Mouse (Mus musculus): ENCODE results near the gene Limch1. TPM values are rescaled to one million over a fixed set of nuclear protein-coding genes. Genes with fewer than 3 reads are reported as not detected.

Limch1 gene
- total RNA-seq, 2 experiments from 2014 or later, result 127 to 140 TPM

DNA sequence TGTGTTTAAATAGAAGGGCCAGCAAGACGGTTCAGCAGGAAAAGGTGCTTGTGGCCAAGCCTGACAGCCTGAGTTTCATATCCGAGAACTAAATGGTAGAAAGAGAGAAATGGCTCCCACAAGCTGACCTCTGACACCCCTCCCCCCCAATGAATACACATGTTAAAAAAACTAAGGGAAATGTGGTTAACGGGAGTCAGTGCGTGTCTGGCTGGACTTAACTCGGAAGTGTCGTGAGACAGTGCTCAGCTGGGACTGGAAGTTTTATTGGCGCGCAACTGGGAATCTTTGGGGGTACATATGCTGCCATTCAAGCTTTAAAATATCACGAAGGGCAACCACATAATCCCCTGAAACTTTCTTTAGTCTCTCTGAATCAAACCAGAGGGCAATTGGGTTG lies 23.0 kb upstream of the Limch1 start:
- no peak for DNase-seq (ENCODE audit: low spot score in 2 of 2)
- Histone ChIP-seq H3K4me3 (no peak overlapping the region), H3K27ac (no peak overlapping the region)
- TF ChIP-seq CTCF (conservative IDR thresholded peaks at IDR 0.05), result no peak

DNA sequence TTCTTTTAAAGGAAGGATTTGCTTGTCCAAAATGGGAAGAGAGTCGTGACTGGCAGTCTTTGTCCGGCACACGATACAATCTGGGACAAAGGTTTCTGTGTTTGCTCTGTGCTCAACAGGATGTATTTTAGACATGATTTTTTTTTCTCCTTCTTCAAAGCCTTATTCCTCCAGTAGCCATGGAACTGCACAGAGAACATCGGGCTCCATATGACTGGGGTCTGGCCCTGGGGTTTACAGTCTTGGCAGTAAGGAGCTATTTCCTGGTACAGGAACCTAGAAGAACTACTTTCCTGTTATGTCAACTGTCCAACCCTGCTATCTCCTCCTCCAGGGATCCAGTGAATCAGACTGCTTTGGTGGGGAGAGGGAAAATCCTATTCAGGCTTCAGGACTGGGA lies 22.6 kb upstream of the Limch1 start:
- H3K4me3 ChIP-seq, result no peak overlapping the region
- H3K27ac ChIP-seq, result no peak overlapping the region
- TF ChIP-seq CTCF (conservative IDR thresholded peaks at IDR 0.05), result no peak
- DNase-seq (ENCODE audit: low spot score in 2 of 2), result no peak

DNA sequence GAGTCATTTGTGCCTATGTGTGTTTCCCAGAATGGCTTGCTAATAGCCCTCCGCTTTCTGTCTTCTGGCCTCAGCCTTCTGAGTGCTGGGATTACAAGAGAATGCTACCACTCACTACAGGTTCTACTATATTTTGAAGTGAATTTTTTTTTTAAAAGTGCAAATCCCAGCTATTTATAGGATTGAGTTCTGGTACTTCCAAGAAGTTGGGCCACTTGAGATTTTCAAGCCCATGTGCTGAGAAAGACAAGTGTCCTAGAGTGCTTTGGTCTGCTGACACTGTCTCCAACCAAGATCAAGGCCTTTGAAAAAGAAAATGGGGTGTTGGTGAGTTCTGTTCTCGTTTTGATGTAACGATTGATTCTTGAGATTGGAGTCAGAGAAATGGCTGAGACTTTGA lies 22.0 kb upstream of the Limch1 start:
- no peak for TF ChIP-seq CTCF (conservative IDR thresholded peaks at IDR 0.05)
- DNase-seq (ENCODE audit: low spot score in 2 of 2), result no peak
- no peak overlapping the region for H3K27ac ChIP-seq
- no peak overlapping the region for H3K4me3 ChIP-seq

DNA sequence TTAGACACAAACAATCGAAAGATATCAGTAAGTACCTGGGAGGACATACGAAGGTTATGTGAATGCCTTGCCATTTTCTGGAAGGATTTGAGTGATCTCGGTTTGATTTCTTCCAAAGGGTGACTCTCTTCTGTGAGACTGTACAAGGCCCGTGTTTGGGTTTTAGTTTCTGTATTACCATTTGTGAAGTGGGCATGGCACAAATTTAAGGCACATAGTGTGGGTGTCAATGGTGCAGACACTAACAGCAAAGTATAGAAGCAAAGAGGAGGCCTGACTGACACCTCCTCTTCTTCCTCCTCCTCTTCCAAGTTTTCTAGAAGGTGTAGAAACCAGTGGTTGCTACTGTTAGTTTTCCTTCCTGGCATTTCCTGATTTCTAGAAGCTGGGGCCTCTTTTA lies 16.3 kb upstream of the Limch1 start:
- TF ChIP-seq CTCF (conservative IDR thresholded peaks at IDR 0.05), result no peak
- DNase-seq (ENCODE audit: low spot score in 2 of 2), result no peak
- no peak overlapping the region for H3K27ac ChIP-seq
- no peak overlapping the region for H3K4me3 ChIP-seq

- peak; percentile 56 to 78 for DNase-seq (ENCODE audit: low spot score in 2 of 2)
- peak; percentile 61 for TF ChIP-seq CTCF (conservative IDR thresholded peaks at IDR 0.05)
- peak overlapping the region; percentile 43; the same call in 1 of the 2 replicates for H3K27ac ChIP-seq
- H3K4me3 ChIP-seq, result peak overlapping the region; percentile 12; the same call in 1 of the 2 replicates
Observed at GRCm38 (mm10) chr5:66730621-66731301, 14.9 kb upstream of the Limch1 start.

DNA sequence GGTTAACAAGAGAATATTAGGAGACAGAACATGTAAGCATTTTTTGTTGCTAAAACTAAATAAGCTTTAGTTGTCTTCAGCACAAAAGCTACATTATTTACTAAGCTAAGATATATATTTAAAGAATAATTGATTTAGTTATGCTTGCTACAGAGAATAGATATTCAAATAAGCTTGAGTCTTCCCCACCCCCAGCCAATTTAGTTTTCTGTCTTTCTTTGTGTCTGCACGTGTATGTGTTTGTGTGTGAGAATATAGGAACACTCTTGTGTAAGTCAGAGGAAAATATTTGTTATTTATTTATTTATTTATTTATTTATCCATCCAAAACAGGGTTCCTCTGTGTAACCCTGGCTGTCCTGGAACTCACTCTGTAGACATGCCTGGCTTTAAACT lies 14.3 kb upstream of the Limch1 start:
- Histone ChIP-seq H3K27ac (peak overlapping the region; percentile 43; the same call in 1 of the 2 replicates), H3K4me3 (peak overlapping the region; percentile 12; the same call in 1 of the 2 replicates)
- no peak for DNase-seq (ENCODE audit: low spot score in 2 of 2)
- TF ChIP-seq CTCF (conservative IDR thresholded peaks at IDR 0.05), result no peak

DNA sequence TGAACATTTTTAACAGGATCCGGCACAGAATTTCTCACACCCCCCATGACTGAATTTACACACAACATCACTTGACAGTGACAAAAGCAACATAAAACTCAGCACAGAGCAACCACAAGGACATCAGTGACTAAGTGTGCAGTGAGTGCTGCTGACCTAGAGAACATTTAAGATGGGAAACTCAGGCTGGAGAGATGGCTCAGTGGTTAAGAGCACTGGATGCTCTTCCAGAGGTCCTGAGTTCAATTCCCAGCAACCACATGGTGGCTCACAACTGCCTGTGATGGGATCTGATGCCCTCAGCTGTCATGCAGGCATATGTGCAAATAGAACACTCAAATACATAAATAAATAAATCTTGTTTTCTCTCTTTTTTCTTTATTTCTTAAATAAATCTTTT lies 12.1 kb upstream of the Limch1 start:
- TF ChIP-seq CTCF (conservative IDR thresholded peaks at IDR 0.05), result no peak
- no peak for DNase-seq (ENCODE audit: low spot score in 2 of 2)
- Histone ChIP-seq H3K27ac (no peak overlapping the region), H3K4me3 (no peak overlapping the region)

DNA sequence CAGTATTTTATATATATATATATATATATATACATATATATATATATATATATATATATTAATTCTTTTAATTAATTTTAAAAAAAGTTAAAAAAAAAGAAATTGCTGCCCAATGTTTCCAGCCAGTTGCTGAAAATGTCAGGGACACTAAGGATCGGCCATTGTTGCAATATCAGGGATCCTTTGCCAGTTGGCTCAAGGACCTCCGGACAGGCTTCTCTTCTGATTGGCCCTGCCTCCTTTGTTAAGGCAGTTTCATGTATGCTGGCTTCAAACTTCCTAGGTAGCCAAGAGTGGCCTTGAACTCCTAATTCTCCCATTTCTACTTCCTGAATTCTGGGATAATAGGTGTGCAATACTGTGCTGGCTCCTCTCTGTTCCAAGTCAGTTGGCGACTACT lies 6.3 kb upstream of the Limch1 start:
- DNase-seq (ENCODE audit: low spot score in 2 of 2), result no peak
- TF ChIP-seq CTCF (conservative IDR thresholded peaks at IDR 0.05), result no peak
- Histone ChIP-seq H3K4me3 (no peak overlapping the region), H3K27ac (no peak overlapping the region)

DNA sequence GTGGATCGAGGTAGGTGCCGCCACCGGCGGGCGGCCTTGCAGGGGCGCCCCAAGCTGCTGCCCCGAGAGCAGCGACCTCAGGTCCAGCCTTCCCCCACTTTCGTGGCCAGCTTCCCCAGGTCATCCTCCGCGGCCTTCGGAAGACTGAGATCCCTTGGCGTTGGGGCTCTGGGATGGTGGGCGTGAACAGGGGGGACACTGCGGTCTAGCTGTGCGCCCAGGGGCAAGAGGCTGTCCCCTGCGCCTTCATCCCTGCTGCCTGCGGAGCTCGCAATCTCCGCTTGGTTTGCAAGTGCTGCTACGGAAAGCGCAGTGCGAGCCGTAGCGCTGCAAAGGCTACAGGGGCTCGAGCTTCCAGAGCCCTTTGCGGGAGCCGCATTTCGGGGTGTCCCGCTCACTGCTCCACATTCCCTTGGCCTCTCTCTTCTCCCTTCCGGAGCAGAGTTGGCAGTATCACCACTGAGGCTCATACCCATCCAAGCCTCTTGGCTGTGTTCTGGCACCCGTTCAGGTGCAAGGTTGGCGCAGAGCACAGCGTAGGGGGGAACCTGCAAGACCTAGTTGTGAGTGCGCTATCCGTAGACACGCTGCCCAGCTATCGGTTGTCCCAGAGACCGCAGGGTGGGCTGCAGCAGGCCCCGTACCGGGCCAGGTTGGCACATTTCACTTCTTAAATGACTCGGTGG lies 512 bp downstream of the Limch1 start:
- peak in 1 of 2 experiments; percentile 39 for DNase-seq (ENCODE audit: low spot score in 2 of 2)
- Histone ChIP-seq H3K27ac (peak overlapping the region; percentile 94), H3K4me3 (peak overlapping the region; percentile 94)
- TF ChIP-seq CTCF (conservative IDR thresholded peaks at IDR 0.05), result no peak; the same call in 1 of the 2 replicates

GRCm38 (mm10) chr5:66746761-66747160 lies 1.1 kb downstream of the Limch1 start:
- no peak for TF ChIP-seq CTCF (conservative IDR thresholded peaks at IDR 0.05)
- H3K27ac ChIP-seq, result peak overlapping the region; percentile 94
- DNase-seq (ENCODE audit: low spot score in 2 of 2), result no peak
- H3K4me3 ChIP-seq, result peak overlapping the region; percentile 94

- no peak for TF ChIP-seq CTCF (conservative IDR thresholded peaks at IDR 0.05)
- H3K27ac ChIP-seq, result peak overlapping the region; percentile 94
- DNase-seq (ENCODE audit: low spot score in 2 of 2), result no peak
- H3K4me3 ChIP-seq, result peak overlapping the region; percentile 94
Observed at GRCm38 (mm10) chr5:66747761-66748430, 2.3 kb downstream of the Limch1 start.

DNA sequence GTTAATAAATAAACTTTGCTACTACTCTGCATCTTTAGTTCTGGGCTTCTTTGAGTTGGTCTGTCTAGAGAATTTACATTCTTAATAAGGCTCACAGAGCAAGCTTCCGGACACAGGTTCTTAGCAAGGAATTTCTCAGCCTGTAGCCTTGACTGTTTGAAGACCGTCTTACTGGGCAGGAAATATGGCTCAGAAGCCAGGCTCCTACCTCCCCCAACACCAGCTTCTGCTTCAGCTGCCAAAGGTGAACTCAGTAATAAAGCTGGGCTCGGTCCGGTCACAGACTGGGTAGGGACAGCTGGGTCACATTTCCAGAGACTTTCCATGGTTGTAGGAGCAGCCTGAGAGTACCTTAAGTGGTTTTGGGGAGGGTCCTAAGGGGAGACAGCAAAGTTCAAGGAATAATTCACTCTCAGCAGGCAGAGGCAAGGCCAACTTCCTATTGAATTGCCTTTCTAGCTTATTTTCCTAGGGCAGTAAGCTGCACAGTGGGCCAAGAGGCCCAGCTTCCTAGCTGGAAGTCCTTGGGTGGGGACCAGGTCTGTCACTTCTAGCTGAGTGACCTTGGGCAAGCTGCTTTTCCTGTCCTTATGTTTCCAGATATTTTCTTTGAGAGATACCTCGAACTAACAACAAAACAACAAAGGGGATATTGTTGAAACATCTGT lies 3.0 kb downstream of the Limch1 start:
- no peak for DNase-seq (ENCODE audit: low spot score in 2 of 2)
- H3K4me3 ChIP-seq, result peak overlapping the region; percentile 94
- peak overlapping the region; percentile 77 for H3K27ac ChIP-seq
- TF ChIP-seq CTCF (conservative IDR thresholded peaks at IDR 0.05), result no peak

GRCm38 (mm10) chr5:66750641-66751040 lies 5.0 kb downstream of the Limch1 start:
- peak overlapping the region; percentile 72 for H3K27ac ChIP-seq
- no peak for TF ChIP-seq CTCF (conservative IDR thresholded peaks at IDR 0.05)
- peak; percentile 29 to 47 for DNase-seq (ENCODE audit: low spot score in 2 of 2)
- no peak overlapping the region for H3K4me3 ChIP-seq
